Mouse (Mus musculus) stomach, postnatal 0 days (tissue): ENCODE results near the gene Cyp27a1.

Source experiments
- CTCF ChIP-seq: IDR thresholded peaks from 2 replicates; pipeline ENCODE4 v1.5.1; 2016; ENCODE audit warnings: antibody characterized with exemption, low read depth, mild to moderate bottlenecking, moderate library complexity
- EP300 ChIP-seq: optimal IDR thresholded peaks from 2 replicates; pipeline ENCODE3; 2016; ENCODE audit warnings: antibody characterized with exemption

DNA sequence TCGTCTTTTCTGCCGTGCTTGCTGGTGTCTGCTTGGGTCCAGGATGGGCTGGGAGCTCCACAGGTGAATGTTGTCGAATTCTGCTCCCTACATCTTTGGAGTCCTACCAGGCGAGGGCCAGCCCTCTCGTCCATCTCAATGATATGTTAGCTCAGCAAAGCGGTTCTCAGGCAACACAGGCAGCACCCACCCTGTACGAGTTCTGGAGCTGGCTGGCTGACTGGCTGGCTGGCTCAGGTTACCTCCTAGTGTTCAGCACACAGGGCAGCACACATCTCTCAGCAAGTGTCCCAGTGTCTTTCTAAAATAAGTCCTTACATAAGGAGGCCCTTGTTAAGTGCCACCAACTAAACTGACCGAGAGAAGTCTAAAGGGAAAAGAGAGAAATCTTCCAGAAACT is 15.1 kb downstream of the Cyp27a1 start:
- TF ChIP-seq CTCF, result no peak
- no peak for TF ChIP-seq EP300
